Mouse (Mus musculus): ENCODE data around the gene Ythdf1. TPM values are rescaled to one million over a fixed set of nuclear protein-coding genes. Genes with fewer than 3 reads are reported as not detected.

Gene Ythdf1
- polyA plus RNA-seq, 1 experiment from 2014 or later = 68.5 TPM

- ATAC-seq (ENCODE audit: low FRiP score) (no peak), DNase-seq (ENCODE audit: low spot score, missing footprints) (no peak)
- Histone ChIP-seq H3K27me3 (ENCODE audit: control insufficient read depth, insufficient read depth, low read length) (no peaks in the 10 kb centered on the region), H3K4me3 (ENCODE audit: low read depth, low read length) (no peak overlapping the region), H3K9me3 (ENCODE audit: control insufficient read depth, low read length) (no peaks in the 10 kb centered on the region), H3K27ac (ENCODE audit: low read depth, low read length) (no peak overlapping the region), H3K4me1 (ENCODE audit: control insufficient read depth, insufficient read depth, low read length) (peaks cover 8% of the 10 kb centered on the region), H3K36me3 (ENCODE audit: control insufficient read depth, insufficient read depth, low read length) (no peaks in the 10 kb centered on the region), H3K4me2 (no peak overlapping the region), H3K9ac (ENCODE audit: low read length) (no peak overlapping the region)
- 91% methylated on average over 6 of the region's 6 CpGs for WGBS
Observed at GRCm38 (mm10) chr2:180922739-180923138, 2.0 kb upstream of the Ythdf1 start.

- H3K9me3 ChIP-seq (ENCODE audit: control insufficient read depth, low read length) = no peaks in the 10 kb centered on the region
- H3K36me3 ChIP-seq (ENCODE audit: control insufficient read depth, insufficient read depth, low read length) = 0 out of 2 replicates have a peak, but pooled peaks cover 4% of the 10 kb centered on the region
- H3K4me3 ChIP-seq (ENCODE audit: low read depth, low read length) = peak overlapping the region; percentile 100
- no peaks in the 10 kb centered on the region for H3K27me3 ChIP-seq (ENCODE audit: control insufficient read depth, insufficient read depth, low read length)
- DNase-seq (ENCODE audit: low spot score, missing footprints) (peak; percentile 87), ATAC-seq (ENCODE audit: low FRiP score) (peak; percentile 70)
- peak overlapping the region; percentile 98 for H3K9ac ChIP-seq (ENCODE audit: low read length)
- H3K4me2 ChIP-seq = peak overlapping the region; percentile 66
- peaks cover 8% of the 10 kb centered on the region for H3K4me1 ChIP-seq (ENCODE audit: control insufficient read depth, insufficient read depth, low read length)
- under 1% methylated on average over 59 of the region's 61 CpGs for WGBS
- H3K27ac ChIP-seq (ENCODE audit: low read depth, low read length) = peak overlapping the region; percentile 35; the same call in 1 of the 2 replicates
Observed at GRCm38 (mm10) chr2:180919913-180920809, 588 bp downstream of the Ythdf1 start.

GRCm38 (mm10) chr2:180915886-180916433 is 4.8 kb downstream of the Ythdf1 start:
- no peak overlapping the region for H3K9ac ChIP-seq (ENCODE audit: low read length)
- no peak overlapping the region for H3K4me3 ChIP-seq (ENCODE audit: low read depth, low read length)
- no peak for ATAC-seq (ENCODE audit: low FRiP score)
- H3K4me2 ChIP-seq = no peak overlapping the region
- peaks cover 8% of the 10 kb centered on the region for H3K4me1 ChIP-seq (ENCODE audit: control insufficient read depth, insufficient read depth, low read length)
- H3K36me3 ChIP-seq (ENCODE audit: control insufficient read depth, insufficient read depth, low read length) = peaks cover 25% of the 10 kb centered on the region
- H3K9me3 ChIP-seq (ENCODE audit: control insufficient read depth, low read length) = no peaks in the 10 kb centered on the region
- H3K27me3 ChIP-seq (ENCODE audit: control insufficient read depth, insufficient read depth, low read length) = no peaks in the 10 kb centered on the region
- H3K27ac ChIP-seq (ENCODE audit: low read depth, low read length) = no peak overlapping the region
- DNase-seq (ENCODE audit: low spot score, missing footprints) = no peak
- 95% methylated on average over 3 of the region's 3 CpGs for WGBS

GRCm38 (mm10) chr2:180910928-180911327 is 9.8 kb downstream of the Ythdf1 start:
- Histone ChIP-seq H3K9me3 (ENCODE audit: control insufficient read depth, low read length) (no peaks in the 10 kb centered on the region), H3K27ac (ENCODE audit: low read depth, low read length) (no peak overlapping the region), H3K4me1 (ENCODE audit: control insufficient read depth, insufficient read depth, low read length) (peaks cover 3% of the 10 kb centered on the region; the same call in 1 of the 2 replicates), H3K9ac (ENCODE audit: low read length) (no peak overlapping the region), H3K4me2 (no peak overlapping the region), H3K36me3 (ENCODE audit: control insufficient read depth, insufficient read depth, low read length) (peaks cover 30% of the 10 kb centered on the region), H3K27me3 (ENCODE audit: control insufficient read depth, insufficient read depth, low read length) (no peaks in the 10 kb centered on the region), H3K4me3 (ENCODE audit: low read depth, low read length) (no peak overlapping the region)
- 92% methylated on average over 12 of the region's 12 CpGs for WGBS
- DNase-seq (ENCODE audit: low spot score, missing footprints) = no peak
- no peak for ATAC-seq (ENCODE audit: low FRiP score)

GRCm38 (mm10) chr2:180905556-180906221 is 15.1 kb downstream of the Ythdf1 start:
- H3K4me3 ChIP-seq (ENCODE audit: low read depth, low read length) = no peak overlapping the region
- DNase-seq (ENCODE audit: low spot score, missing footprints) (no peak), ATAC-seq (ENCODE audit: low FRiP score) (peak; percentile 22; the same call in 1 of the 2 replicates)
- WGBS = 81% methylated on average over 5 of the region's 5 CpGs
- no peaks in the 10 kb centered on the region for H3K9me3 ChIP-seq (ENCODE audit: control insufficient read depth, low read length)
- H3K4me2 ChIP-seq = no peak overlapping the region
- H3K4me1 ChIP-seq (ENCODE audit: control insufficient read depth, insufficient read depth, low read length) = peaks cover 6% of the 10 kb centered on the region; the same call in 1 of the 2 replicates
- peaks cover 10% of the 10 kb centered on the region for H3K36me3 ChIP-seq (ENCODE audit: control insufficient read depth, insufficient read depth, low read length)
- H3K27ac ChIP-seq (ENCODE audit: low read depth, low read length) = no peak overlapping the region; the same call in 1 of the 2 replicates
- no peaks in the 10 kb centered on the region for H3K27me3 ChIP-seq (ENCODE audit: control insufficient read depth, insufficient read depth, low read length)
- no peak overlapping the region for H3K9ac ChIP-seq (ENCODE audit: low read length)

GRCm38 (mm10) chr2:180904435-180905208 is 16.1 kb downstream of the Ythdf1 start:
- no peak overlapping the region for H3K27ac ChIP-seq (ENCODE audit: low read depth, low read length)
- no peak overlapping the region for H3K4me2 ChIP-seq
- ATAC-seq (ENCODE audit: low FRiP score) (no peak), DNase-seq (ENCODE audit: low spot score, missing footprints) (no peak)
- no peaks in the 10 kb centered on the region for H3K9me3 ChIP-seq (ENCODE audit: control insufficient read depth, low read length)
- H3K4me1 ChIP-seq (ENCODE audit: control insufficient read depth, insufficient read depth, low read length) = peaks cover 6% of the 10 kb centered on the region; the same call in 1 of the 2 replicates
- peaks cover 4% of the 10 kb centered on the region for H3K36me3 ChIP-seq (ENCODE audit: control insufficient read depth, insufficient read depth, low read length)
- H3K9ac ChIP-seq (ENCODE audit: low read length) = no peak overlapping the region
- H3K4me3 ChIP-seq (ENCODE audit: low read depth, low read length) = no peak overlapping the region
- H3K27me3 ChIP-seq (ENCODE audit: control insufficient read depth, insufficient read depth, low read length) = no peaks in the 10 kb centered on the region
- WGBS = 94% methylated on average over 18 of the region's 18 CpGs

- H3K27ac ChIP-seq (ENCODE audit: low read depth, low read length) = no peak overlapping the region
- H3K36me3 ChIP-seq (ENCODE audit: control insufficient read depth, insufficient read depth, low read length) = peaks cover 4% of the 10 kb centered on the region; the same call in 1 of the 2 replicates
- H3K27me3 ChIP-seq (ENCODE audit: control insufficient read depth, insufficient read depth, low read length) = no peaks in the 10 kb centered on the region
- H3K4me1 ChIP-seq (ENCODE audit: control insufficient read depth, insufficient read depth, low read length) = peaks cover 8% of the 10 kb centered on the region; the same call in 1 of the 2 replicates
- WGBS = 35% methylated on average over 2 of the region's 2 CpGs
- no peak overlapping the region for H3K4me3 ChIP-seq (ENCODE audit: low read depth, low read length)
- no peak overlapping the region for H3K4me2 ChIP-seq
- H3K9me3 ChIP-seq (ENCODE audit: control insufficient read depth, low read length) = no peaks in the 10 kb centered on the region
- ATAC-seq (ENCODE audit: low FRiP score) = 0 out of 2 replicates have a peak, but pooled peaks have one; percentile 35
- H3K9ac ChIP-seq (ENCODE audit: low read length) = no peak overlapping the region
- peak; percentile 91 for DNase-seq (ENCODE audit: low spot score, missing footprints)
Observed at GRCm38 (mm10) chr2:180902086-180902485, 18.7 kb downstream of the Ythdf1 start.

GRCm38 (mm10) chr2:180897857-180898256 is 22.9 kb downstream of the Ythdf1 start:
- Histone ChIP-seq H3K9ac (ENCODE audit: low read length) (no peak overlapping the region), H3K4me2 (no peak overlapping the region), H3K4me3 (ENCODE audit: low read depth, low read length) (no peak overlapping the region), H3K9me3 (ENCODE audit: control insufficient read depth, low read length) (no peaks in the 10 kb centered on the region), H3K4me1 (ENCODE audit: control insufficient read depth, insufficient read depth, low read length) (peaks cover 14% of the 10 kb centered on the region), H3K27ac (ENCODE audit: low read depth, low read length) (no peak overlapping the region), H3K27me3 (ENCODE audit: control insufficient read depth, insufficient read depth, low read length) (no peaks in the 10 kb centered on the region), H3K36me3 (ENCODE audit: control insufficient read depth, insufficient read depth, low read length) (no peaks in the 10 kb centered on the region)
- 76% methylated on average over 6 of the region's 6 CpGs for WGBS
- no peak for DNase-seq (ENCODE audit: low spot score, missing footprints)
- no peak for ATAC-seq (ENCODE audit: low FRiP score)
